Mouse (Mus musculus): Measurements from ENCODE around the gene Vps13d. TPM values are rescaled to one million over a fixed set of nuclear protein-coding genes. Genes with fewer than 3 reads are reported as not detected.

Gene Vps13d
- polyA plus RNA-seq, 1 experiment from 2014 or later = 13.1 TPM

- DNase-seq (ENCODE audit: low spot score) = no peak
Measured at GRCm38 (mm10) chr4:144980811-144981551, 213.8 kb downstream of the Vps13d start.

- DNase-seq (ENCODE audit: low spot score) = no peak
Measured at GRCm38 (mm10) chr4:144980110-144980509, 214.7 kb downstream of the Vps13d start.

- no peak for DNase-seq (ENCODE audit: low spot score)
Measured at GRCm38 (mm10) chr4:144978039-144978438, 216.8 kb downstream of the Vps13d start.

GRCm38 (mm10) chr4:144977057-144977456, 217.7 kb downstream of the Vps13d start:
- DNase-seq (ENCODE audit: low spot score) = no peak

- no peak for DNase-seq (ENCODE audit: low spot score)
Measured at GRCm38 (mm10) chr4:144975505-144975904, 219.3 kb downstream of the Vps13d start.

GRCm38 (mm10) chr4:144974458-144974857, 220.3 kb downstream of the Vps13d start:
- DNase-seq (ENCODE audit: low spot score) = no peak

- DNase-seq (ENCODE audit: low spot score) = no peak
Measured at GRCm38 (mm10) chr4:144972948-144973720, 221.7 kb downstream of the Vps13d start.

GRCm38 (mm10) chr4:144971048-144971447, 223.8 kb downstream of the Vps13d start:
- no peak for DNase-seq (ENCODE audit: low spot score)

- DNase-seq (ENCODE audit: low spot score) = no peak
Measured at GRCm38 (mm10) chr4:144969030-144969429, 225.8 kb downstream of the Vps13d start.

GRCm38 (mm10) chr4:144968371-144968770, 226.4 kb downstream of the Vps13d start:
- DNase-seq (ENCODE audit: low spot score) = no peak

- no peak for DNase-seq (ENCODE audit: low spot score)
Measured at GRCm38 (mm10) chr4:144965255-144965654, 229.6 kb downstream of the Vps13d start.

GRCm38 (mm10) chr4:144961696-144962095, 233.1 kb downstream of the Vps13d start:
- DNase-seq (ENCODE audit: low spot score) = no peak

- no peak for DNase-seq (ENCODE audit: low spot score)
Measured at GRCm38 (mm10) chr4:144961232-144961631, 233.6 kb downstream of the Vps13d start.

- DNase-seq (ENCODE audit: low spot score) = no peak
Measured at GRCm38 (mm10) chr4:144960188-144960904, 234.5 kb downstream of the Vps13d start.

GRCm38 (mm10) chr4:144957721-144958120, 237.1 kb downstream of the Vps13d start:
- no peak for DNase-seq (ENCODE audit: low spot score)

- DNase-seq (ENCODE audit: low spot score) = no peak
Measured at GRCm38 (mm10) chr4:144957186-144957585, 237.6 kb downstream of the Vps13d start.

- DNase-seq (ENCODE audit: low spot score) = no peak
Measured at GRCm38 (mm10) chr4:144956293-144956692, 238.5 kb downstream of the Vps13d start.

GRCm38 (mm10) chr4:144955863-144956262, 238.9 kb downstream of the Vps13d start:
- no peak for DNase-seq (ENCODE audit: low spot score)

- DNase-seq (ENCODE audit: low spot score) = no peak
Measured at GRCm38 (mm10) chr4:144953421-144953820, 241.4 kb downstream of the Vps13d start.

- DNase-seq (ENCODE audit: low spot score) = no peak
Measured at GRCm38 (mm10) chr4:144951859-144952258, 242.9 kb downstream of the Vps13d start.

- DNase-seq (ENCODE audit: low spot score) = no peak
Measured at GRCm38 (mm10) chr4:144950883-144951282, 243.9 kb downstream of the Vps13d start.

GRCm38 (mm10) chr4:144950327-144950711, 244.5 kb downstream of the Vps13d start:
- DNase-seq (ENCODE audit: low spot score) = no peak

Data from thymus, postnatal 0 days (tissue).